Mouse (Mus musculus): ENCODE results near the gene Pacrg.

GRCm38 (mm10) chr17:10702781-10703180, 137.3 kb downstream of the Pacrg start:
- no peak for TF ChIP-seq CTCF (IDR thresholded peaks at IDR 0.05; ENCODE audit: low read depth, low read length)
- TF ChIP-seq POLR2AphosphoS5 (IDR thresholded peaks at IDR 0.05; ENCODE audit: insufficient replicate concordance, low read depth, low read length), result no peak
- TF ChIP-seq GATA1 (IDR thresholded peaks at IDR 0.05; ENCODE audit: borderline replicate concordance, low read length), result no peak
- TF ChIP-seq TAL1 (conservative IDR thresholded peaks at IDR 0.05; ENCODE audit: low read depth, low read length), result no peak

All from G1E (cell line).